In genomic region chr11:98021118-98021517, GRCm38 (mm10) we compare ENCODE assay signal across 8 mouse cellular contexts. TPM values are rescaled to one million over a fixed set of nuclear protein-coding genes. Genes with fewer than 3 reads are reported as not detected.
DNase-seq lines count a peak whose midpoint lies in the region; ATAC-seq and TF ChIP-seq lines count a peak whose summit lies in the region.

No protein-coding gene starts in this region.

- no peak overlapping the region for H3K27ac ChIP-seq in heart, embryonic 11.5 days (ENCODE audit: low read depth, low read length)
- no peak overlapping the region for H3K27ac ChIP-seq in testis, adult 2 months (ENCODE audit: control insufficient read depth, insufficient read depth, low read depth, low read length)
- peak overlapping the region; percentile 91 for H3K27ac ChIP-seq in limb, embryonic 15.5 days

- TF ChIP-seq CTCF in testis, adult 2 months (IDR thresholded peaks at IDR 0.05; ENCODE audit: control insufficient read depth, insufficient read depth, insufficient replicate concordance, low read depth, low read length), result no peak

- H3K4me2 ChIP-seq in heart, embryonic 11.5 days, result peak overlapping the region; percentile 99
- peak overlapping the region; percentile 84 for H3K4me2 ChIP-seq in limb, embryonic 15.5 days

- no peak for TF ChIP-seq POLR2A in testis, adult 2 months (IDR thresholded peaks at IDR 0.05; ENCODE audit: control insufficient read depth, low read depth, low read length)

- H3K9ac ChIP-seq in heart, embryonic 11.5 days (ENCODE audit: low read depth, low read length), result no peak overlapping the region
- H3K9ac ChIP-seq in limb, embryonic 15.5 days, result no peak overlapping the region

- 57% methylated on average over 2 of the region's 2 CpGs for WGBS in heart, embryonic 11.5 days (ENCODE audit: insufficient replicate concordance)
- WGBS in limb, embryonic 15.5 days, result 45% methylated on average over 2 of the region's 2 CpGs

- no peaks in the 10 kb centered on the region for H3K36me3 ChIP-seq in heart, embryonic 11.5 days (ENCODE audit: control insufficient read depth, insufficient read depth, low read length)
- H3K36me3 ChIP-seq in testis, adult 2 months (ENCODE audit: control insufficient read depth, insufficient read depth, low read length), result no peaks in the 10 kb centered on the region
- H3K36me3 ChIP-seq in limb, embryonic 15.5 days, result peaks cover 23% of the 10 kb centered on the region

- H3K9me3 ChIP-seq in heart, embryonic 11.5 days (replicated peaks; ENCODE audit: control insufficient read depth, low read length), result no peaks in the 10 kb centered on the region
- H3K9me3 ChIP-seq in limb, embryonic 15.5 days, result no peaks in the 10 kb centered on the region

- no peak overlapping the region; the same call in 1 of the 2 replicates for H3K4me3 ChIP-seq in heart, embryonic 11.5 days (ENCODE audit: low read depth, low read length)
- H3K4me3 ChIP-seq in testis, adult 2 months (ENCODE audit: control insufficient read depth, low read depth, low read length), result peak overlapping the region; percentile 85
- H3K4me3 ChIP-seq in limb, embryonic 15.5 days, result peak overlapping the region; percentile 88

- ATAC-seq in heart, embryonic 11.5 days (replicated peaks; ENCODE audit: insufficient number of reproducible peaks, low FRiP score, low TSS enrichment), result no peak
- peak; percentile 26; the same call in 1 of the 2 replicates for ATAC-seq in limb, embryonic 15.5 days (ENCODE audit: insufficient number of reproducible peaks, low FRiP score, low TSS enrichment, low read depth)
- no peak for ATAC-seq in granulocyte monocyte progenitor cell, adult 5-6 weeks (replicated peaks; ENCODE audit: poor library complexity, severe bottlenecking)

- H3K27me3 ChIP-seq in heart, embryonic 11.5 days (ENCODE audit: control insufficient read depth, insufficient read depth, low read length), result no peaks in the 10 kb centered on the region
- no peaks in the 10 kb centered on the region for H3K27me3 ChIP-seq in testis, adult 2 months (ENCODE audit: control insufficient read depth, insufficient read depth, low read length)
- H3K27me3 ChIP-seq in limb, embryonic 15.5 days, result no peaks in the 10 kb centered on the region

- DNase-seq in heart, postnatal 14 days, result no peak
- no peak for DNase-seq in testis, postnatal 10 days (ENCODE audit: low spot score)
- DNase-seq in embryo, embryonic 11 days, result no peak
- DNase-seq in urinary bladder, postnatal 14 days (ENCODE audit: low spot score), result no peak

- intact Hi-C loops in heart, postnatal 14 days (cut with DNase I), result no loop called here

- peaks cover 14% of the 10 kb centered on the region for H3K4me1 ChIP-seq in heart, embryonic 11.5 days (ENCODE audit: control insufficient read depth, insufficient read depth, low read length)
- peaks cover 17% of the 10 kb centered on the region for H3K4me1 ChIP-seq in testis, adult 2 months (ENCODE audit: control insufficient read depth, insufficient read depth, low read length)
- H3K4me1 ChIP-seq in limb, embryonic 15.5 days, result peaks cover 45% of the 10 kb centered on the region

RNA-seq across cellular contexts. Expression of gene Cacnb1, which starts 1.7 kb away (rescaled TPM):
- polyA plus RNA-seq in heart, embryonic 11.5 days (2014; fragmentation: Nextera tagmentation; extraction: Ambion mirVana), result 5.0 and 6.1 TPM in 2 replicates
- total RNA-seq in heart, postnatal 14 days (2021), result 1 to 10 TPM; 5.5 to 6.9 TPM
- 76.7 and 79.4 TPM in 2 replicates for polyA plus RNA-seq in testis, adult 2 months (2012; rRNA removed)
- polyA plus RNA-seq in limb, embryonic 15.5 days (2015; fragmentation: Nextera tagmentation; extraction: Ambion mirVana), result 19.6 and 31.1 TPM in 2 replicates
- 0.71 and 4.5 TPM in 2 replicates for total RNA-seq in granulocyte monocyte progenitor cell, adult 5-6 weeks (2014; fragmentation: Nextera tagmentation)
- 0.56 and 0.77 TPM in 2 replicates for total RNA-seq in granulocyte monocyte progenitor cell, adult 5-6 weeks (2017)

RNA-seq across cellular contexts. Expression of gene Rpl19, which starts 5.4 kb away (rescaled TPM):
- polyA plus RNA-seq in heart, embryonic 11.5 days (2014; fragmentation: Nextera tagmentation; extraction: Ambion mirVana), result 855 and 888 TPM in 2 replicates
- 100 to 1,000 TPM; 538 to 580 TPM for total RNA-seq in heart, postnatal 14 days (2021)
- 236 and 267 TPM in 2 replicates for polyA plus RNA-seq in testis, adult 2 months (2012; rRNA removed)
- 1,005 and 1,062 TPM in 2 replicates for polyA plus RNA-seq in limb, embryonic 15.5 days (2015; fragmentation: Nextera tagmentation; extraction: Ambion mirVana)
- total RNA-seq in granulocyte monocyte progenitor cell, adult 5-6 weeks (2014; fragmentation: Nextera tagmentation), result 3,567 and 3,801 TPM in 2 replicates
- 1,586 and 1,858 TPM in 2 replicates for total RNA-seq in granulocyte monocyte progenitor cell, adult 5-6 weeks (2017)

RNA-seq across cellular contexts. Expression of gene Arl5c, which starts 25.1 kb away (rescaled TPM):
- polyA plus RNA-seq in heart, embryonic 11.5 days (2014; fragmentation: Nextera tagmentation; extraction: Ambion mirVana), result 7.2 and 8.0 TPM in 2 replicates
- total RNA-seq in heart, postnatal 14 days (2021), result 1 to 10 TPM; 1.6 to 6.2 TPM
- polyA plus RNA-seq in testis, adult 2 months (2012; rRNA removed), result 0.20 and 0.44 TPM in 2 replicates
- polyA plus RNA-seq in limb, embryonic 15.5 days (2015; fragmentation: Nextera tagmentation; extraction: Ambion mirVana), result 13.8 and 16.4 TPM in 2 replicates
- total RNA-seq in granulocyte monocyte progenitor cell, adult 5-6 weeks (2014; fragmentation: Nextera tagmentation), result 11.0 and 15.7 TPM in 2 replicates
- total RNA-seq in granulocyte monocyte progenitor cell, adult 5-6 weeks (2017), result 2.9 and 6.1 TPM in 2 replicates

RNA-seq across cellular contexts. Expression of gene Stac2, which starts 32.1 kb away (rescaled TPM):
- polyA plus RNA-seq in heart, embryonic 11.5 days (2014; fragmentation: Nextera tagmentation; extraction: Ambion mirVana), result 0.26 and 0.27 TPM in 2 replicates
- under 1 TPM; 0.27 to 0.43 TPM for total RNA-seq in heart, postnatal 14 days (2021)
- 7.3 and 7.6 TPM in 2 replicates for polyA plus RNA-seq in testis, adult 2 months (2012; rRNA removed)
- 0.68 TPM in 2 replicates for polyA plus RNA-seq in limb, embryonic 15.5 days (2015; fragmentation: Nextera tagmentation; extraction: Ambion mirVana)
- total RNA-seq in granulocyte monocyte progenitor cell, adult 5-6 weeks (2014; fragmentation: Nextera tagmentation), result not detected in 2 replicates
- total RNA-seq in granulocyte monocyte progenitor cell, adult 5-6 weeks (2017), result not detected in 2 replicates

RNA-seq across cellular contexts. Expression of gene Plxdc1, which starts 34.9 kb away (rescaled TPM):
- polyA plus RNA-seq in heart, embryonic 11.5 days (2014; fragmentation: Nextera tagmentation; extraction: Ambion mirVana), result 0.14 TPM in 1 of 2 replicates, not detected in the other
- 1 to 10 TPM; 7.3 TPM for total RNA-seq in heart, postnatal 14 days (2021)
- 64.4 and 70.5 TPM in 2 replicates for polyA plus RNA-seq in testis, adult 2 months (2012; rRNA removed)
- polyA plus RNA-seq in limb, embryonic 15.5 days (2015; fragmentation: Nextera tagmentation; extraction: Ambion mirVana), result 1.7 TPM in 2 replicates
- total RNA-seq in granulocyte monocyte progenitor cell, adult 5-6 weeks (2014; fragmentation: Nextera tagmentation), result 3.1 and 3.2 TPM in 2 replicates
- 1.6 and 3.9 TPM in 2 replicates for total RNA-seq in granulocyte monocyte progenitor cell, adult 5-6 weeks (2017)
